Mouse (Mus musculus): ENCODE data around the gene Fubp3.
A peak's percentile ranks its signal among the peaks of the same experiment; 100 is the strongest.

Gene Fubp3

GRCm38 (mm10) chr2:31619208-31619607 is 46.8 kb downstream of the Fubp3 start:
- DNase-seq (ENCODE audit: low spot score) = no peak

GRCm38 (mm10) chr2:31633531-31633930 is 61.1 kb downstream of the Fubp3 start:
- no peak for DNase-seq (ENCODE audit: low spot score)

- DNase-seq (ENCODE audit: low spot score) = no peak
Measured at GRCm38 (mm10) chr2:31635281-31636137, 63.1 kb downstream of the Fubp3 start.

- DNase-seq (ENCODE audit: low spot score) = no peak
Measured at GRCm38 (mm10) chr2:31636138-31636741, 63.8 kb downstream of the Fubp3 start.

GRCm38 (mm10) chr2:31636742-31637141 is 64.3 kb downstream of the Fubp3 start:
- no peak for DNase-seq (ENCODE audit: low spot score)

GRCm38 (mm10) chr2:31637311-31637710 is 64.9 kb downstream of the Fubp3 start:
- no peak for DNase-seq (ENCODE audit: low spot score)

- no peak for DNase-seq (ENCODE audit: low spot score)
Measured at GRCm38 (mm10) chr2:31637807-31638206, 65.4 kb downstream of the Fubp3 start.

GRCm38 (mm10) chr2:31638581-31639465 is 66.4 kb downstream of the Fubp3 start:
- no peak for DNase-seq (ENCODE audit: low spot score)

GRCm38 (mm10) chr2:31639466-31639760 is 67.0 kb downstream of the Fubp3 start:
- no peak for DNase-seq (ENCODE audit: low spot score)

- no peak for DNase-seq (ENCODE audit: low spot score)
Measured at GRCm38 (mm10) chr2:31639901-31640608, 67.6 kb downstream of the Fubp3 start, which contains the start of gene Prdm12. Gene Prdm12 (plus strand): TSS chr2:31640037.

- no peak for DNase-seq (ENCODE audit: low spot score)
Measured at GRCm38 (mm10) chr2:31640609-31641507, 68.4 kb downstream of the Fubp3 start.

- DNase-seq (ENCODE audit: low spot score) = no peak
Measured at GRCm38 (mm10) chr2:31641508-31641830, 69.0 kb downstream of the Fubp3 start.

GRCm38 (mm10) chr2:31641929-31642328 is 69.5 kb downstream of the Fubp3 start:
- DNase-seq (ENCODE audit: low spot score) = no peak

- peak; percentile 21 for DNase-seq (ENCODE audit: low spot score)
Measured at GRCm38 (mm10) chr2:31653971-31654853, 81.8 kb downstream of the Fubp3 start.

GRCm38 (mm10) chr2:31654854-31655559 is 82.6 kb downstream of the Fubp3 start:
- no peak for DNase-seq (ENCODE audit: low spot score)

- DNase-seq (ENCODE audit: low spot score) = no peak
Measured at GRCm38 (mm10) chr2:31656374-31656773, 83.9 kb downstream of the Fubp3 start.

- no peak for DNase-seq (ENCODE audit: low spot score)
Measured at GRCm38 (mm10) chr2:31662939-31663803, 90.7 kb downstream of the Fubp3 start.

GRCm38 (mm10) chr2:31663804-31664180 is 91.3 kb downstream of the Fubp3 start:
- DNase-seq (ENCODE audit: low spot score) = no peak
